Mouse (Mus musculus): ENCODE measurements around the gene G6pdx. TPM values are rescaled to one million over a fixed set of nuclear protein-coding genes. Genes with fewer than 3 reads are reported as not detected.
A peak's percentile ranks its signal among the peaks of the same experiment; 100 is the strongest.

G6pdx gene
- 62.2 TPM for polyA plus RNA-seq (2012; fragmentation: generic; extraction: Trizol)

DNA sequence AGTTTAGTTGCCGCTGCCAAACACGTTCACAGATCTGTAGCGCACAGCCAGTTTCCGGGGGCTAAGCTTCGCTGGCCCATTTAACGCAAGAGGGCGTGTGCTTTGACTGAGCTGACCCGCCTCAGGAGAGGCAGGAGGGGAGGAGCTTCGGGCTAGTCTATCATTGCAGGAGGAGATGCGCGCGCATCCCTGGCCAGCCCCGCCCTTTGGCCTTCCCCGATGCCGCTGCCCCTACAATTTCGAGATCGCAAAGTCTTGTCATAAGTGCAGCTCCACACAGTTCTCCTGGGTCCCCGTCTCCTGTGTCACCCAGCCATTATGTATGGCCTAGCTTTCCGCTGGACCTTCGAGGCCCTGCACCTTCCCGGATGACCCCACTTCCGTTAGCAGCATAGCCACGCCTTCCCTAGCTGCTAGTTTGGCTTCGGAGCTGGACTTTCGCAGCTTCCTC is at the start of gene G6pdx:
Gene G6pdx (minus strand): TSS at position 369 of the 451 bp plus-strand sequence.
- Histone ChIP-seq H3K4me2 (ENCODE audit: low read depth) (peak within 1 kb of the TSS; percentile 82), H3K27me3 (ENCODE audit: control insufficient read depth, insufficient read depth, insufficient read length) (no peaks in the 10 kb centered on the region), H3K79me2 (ENCODE audit: control insufficient read depth, insufficient read depth) (peaks cover 32% of the 10 kb centered on the region), H3K4me3 (peak within 1 kb of the TSS; percentile 78), H3K36me3 (ENCODE audit: control insufficient read depth, insufficient read depth) (no peaks in the 10 kb centered on the region), H3ac (ENCODE audit: control insufficient read depth, insufficient read length) (no peak within 1 kb of the TSS)
- TF ChIP-seq POLR2A (IDR thresholded peaks at IDR 0.05; ENCODE audit: insufficient read length, low read depth) (peak; percentile 70), MYOD1 (IDR thresholded peaks at IDR 0.05; ENCODE audit: control insufficient read depth in 1 of 3, insufficient read length in 2 of 3, low read depth in 2 of 3) (no peak), POLR2AphosphoS2 (IDR thresholded peaks at IDR 0.05; ENCODE audit: insufficient read length, low read depth) (peak; percentile 62), REST (IDR thresholded peaks at IDR 0.05; ENCODE audit: insufficient read depth, insufficient read length) (no peak), USF1 (IDR thresholded peaks at IDR 0.05; ENCODE audit: low read depth) (no peak)

DNA sequence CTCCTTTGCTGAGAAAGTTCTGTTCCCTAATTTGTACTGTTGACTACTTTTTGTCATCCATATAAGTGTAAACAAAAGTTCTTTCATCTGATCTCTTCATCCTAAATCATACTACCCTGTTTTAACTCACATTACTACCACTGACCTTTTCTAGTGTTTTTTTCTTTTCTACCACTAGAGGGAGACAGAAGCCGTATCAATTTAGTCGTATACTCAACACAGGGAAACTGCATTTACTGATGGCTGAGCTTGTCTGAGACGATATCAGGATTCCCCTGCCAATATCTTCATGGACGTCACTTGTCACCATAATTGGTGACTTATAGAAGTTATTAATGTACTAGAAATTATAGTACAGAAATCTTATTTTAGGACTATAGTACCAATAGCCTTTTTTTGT is 23.8 kb upstream of the G6pdx start:
- Histone ChIP-seq H3K79me2 (ENCODE audit: control insufficient read depth, insufficient read depth) (no peaks in the 10 kb centered on the region), H3K36me3 (ENCODE audit: control insufficient read depth, insufficient read depth) (no peaks in the 10 kb centered on the region), H3K4me3 (no peak overlapping the region), H3K27me3 (ENCODE audit: control insufficient read depth, insufficient read depth, insufficient read length) (no peaks in the 10 kb centered on the region), H3ac (ENCODE audit: control insufficient read depth, insufficient read length) (no peak overlapping the region), H3K4me2 (ENCODE audit: low read depth) (no peak overlapping the region)
- TF ChIP-seq TCF3 (IDR thresholded peaks at IDR 0.05; ENCODE audit: insufficient read length, low read depth) (no peak), MYOD1 (IDR thresholded peaks at IDR 0.05; ENCODE audit: control insufficient read depth in 1 of 3, insufficient read length in 2 of 3, low read depth in 2 of 3) (no peak), SRF (IDR thresholded peaks at IDR 0.05; ENCODE audit: control insufficient read depth, insufficient read length, low read depth) (no peak), POLR2A (IDR thresholded peaks at IDR 0.05; ENCODE audit: insufficient read length, low read depth) (no peak), E2F4 (IDR thresholded peaks at IDR 0.05; ENCODE audit: insufficient read depth) (no peak), MAX (IDR thresholded peaks at IDR 0.05; ENCODE audit: low read depth) (no peak), REST (IDR thresholded peaks at IDR 0.05; ENCODE audit: insufficient read depth, insufficient read length) (no peak), MYOG (IDR thresholded peaks at IDR 0.05; ENCODE audit: control insufficient read depth in 1 of 3, insufficient read depth in 1 of 3, insufficient read length in 2 of 3, low read depth in 2 of 3) (no peak), TCF12 (IDR thresholded peaks at IDR 0.05; ENCODE audit: insufficient read depth, poor library complexity, severe bottlenecking) (no peak), CEBPB (IDR thresholded peaks at IDR 0.05; ENCODE audit: insufficient read depth, poor library complexity, severe bottlenecking) (no peak), POLR2AphosphoS2 (IDR thresholded peaks at IDR 0.05; ENCODE audit: insufficient read length, low read depth) (no peak), USF1 (IDR thresholded peaks at IDR 0.05; ENCODE audit: low read depth) (no peak)

DNA sequence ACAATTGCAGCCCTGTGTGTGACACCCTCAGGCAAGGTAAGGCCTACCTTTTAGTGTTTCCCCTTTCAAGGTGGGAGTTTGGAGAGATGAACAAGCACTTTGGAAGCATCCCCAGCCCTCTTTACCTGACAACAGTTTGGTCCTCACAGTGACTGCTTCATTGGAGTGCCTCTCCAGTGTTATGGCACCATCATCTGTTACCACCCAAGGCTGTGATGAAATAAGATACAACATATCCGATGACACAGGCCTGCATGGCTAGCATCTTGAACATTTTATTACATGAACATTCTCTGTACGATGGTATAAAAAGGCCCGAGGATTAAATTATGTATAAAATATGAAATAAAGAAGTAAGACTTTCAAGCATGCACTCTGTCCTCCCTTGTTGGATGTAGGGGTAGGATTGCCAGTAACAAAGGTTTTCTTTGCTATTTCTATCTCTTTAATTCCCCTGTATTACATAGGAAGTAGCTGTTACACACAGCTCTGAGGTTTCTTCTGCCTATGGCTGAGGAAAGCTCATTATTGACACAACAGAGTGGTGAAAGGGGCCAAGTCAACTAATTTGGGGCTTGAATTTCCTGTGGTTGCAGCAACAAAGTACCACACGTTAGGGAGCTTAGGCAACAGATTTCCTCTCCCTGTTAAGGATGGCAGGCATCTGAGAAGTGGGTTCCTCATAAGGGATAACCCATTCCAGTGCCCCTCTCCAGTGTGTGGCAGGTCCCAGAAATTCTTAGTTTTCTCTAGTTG is 22.3 kb upstream of the G6pdx start:
- TF ChIP-seq USF1 (IDR thresholded peaks at IDR 0.05; ENCODE audit: low read depth): no peak
- no peak for TF ChIP-seq SRF (IDR thresholded peaks at IDR 0.05; ENCODE audit: control insufficient read depth, insufficient read length, low read depth)
- TF ChIP-seq MYOD1 (IDR thresholded peaks at IDR 0.05; ENCODE audit: control insufficient read depth in 1 of 3, insufficient read length in 2 of 3, low read depth in 2 of 3): no peak
- TF ChIP-seq MAX (IDR thresholded peaks at IDR 0.05; ENCODE audit: low read depth): no peak
- TF ChIP-seq TCF3 (IDR thresholded peaks at IDR 0.05; ENCODE audit: insufficient read length, low read depth): no peak
- no peak for TF ChIP-seq POLR2AphosphoS2 (IDR thresholded peaks at IDR 0.05; ENCODE audit: insufficient read length, low read depth)
- TF ChIP-seq MYOG (IDR thresholded peaks at IDR 0.05; ENCODE audit: control insufficient read depth in 1 of 3, insufficient read depth in 1 of 3, insufficient read length in 2 of 3, low read depth in 2 of 3): no peak
- TF ChIP-seq TCF12 (IDR thresholded peaks at IDR 0.05; ENCODE audit: insufficient read depth, poor library complexity, severe bottlenecking): no peak
- no peak for TF ChIP-seq REST (IDR thresholded peaks at IDR 0.05; ENCODE audit: insufficient read depth, insufficient read length)
- TF ChIP-seq CEBPB (IDR thresholded peaks at IDR 0.05; ENCODE audit: insufficient read depth, poor library complexity, severe bottlenecking): no peak
- no peak for TF ChIP-seq POLR2A (IDR thresholded peaks at IDR 0.05; ENCODE audit: insufficient read length, low read depth)
- no peak for TF ChIP-seq E2F4 (IDR thresholded peaks at IDR 0.05; ENCODE audit: insufficient read depth)
- Histone ChIP-seq H3ac (ENCODE audit: control insufficient read depth, insufficient read length) (no peak overlapping the region), H3K4me3 (no peak overlapping the region), H3K27me3 (ENCODE audit: control insufficient read depth, insufficient read depth, insufficient read length) (no peaks in the 10 kb centered on the region), H3K36me3 (ENCODE audit: control insufficient read depth, insufficient read depth) (no peaks in the 10 kb centered on the region), H3K4me2 (ENCODE audit: low read depth) (no peak overlapping the region), H3K79me2 (ENCODE audit: control insufficient read depth, insufficient read depth) (no peaks in the 10 kb centered on the region)

DNA sequence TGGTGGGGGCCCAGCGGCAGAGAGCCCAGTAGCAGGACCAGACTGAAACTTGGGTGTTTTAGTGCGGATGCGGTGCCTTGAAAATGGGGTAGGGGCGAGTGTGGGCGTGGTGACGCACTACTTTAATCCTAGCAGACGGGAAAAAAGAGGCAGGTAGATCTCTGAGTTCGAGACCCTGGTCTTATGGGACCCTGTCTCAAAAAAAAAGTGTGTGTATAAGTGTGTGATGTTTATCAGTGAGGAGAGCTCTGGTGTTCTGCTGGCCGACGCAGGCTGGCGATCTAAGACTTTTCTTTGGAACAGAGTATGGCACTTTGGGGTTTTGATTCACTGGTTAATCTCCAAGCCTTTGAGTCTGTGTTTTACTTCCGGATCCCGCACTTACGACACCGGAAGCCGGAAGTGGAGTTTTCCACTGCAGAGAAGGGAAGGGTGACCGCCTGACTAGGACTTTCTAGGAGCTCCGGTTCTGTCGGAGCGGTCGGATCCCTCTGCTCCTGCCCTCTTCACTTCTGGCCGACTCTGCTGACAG is 362 bp upstream of the G6pdx start:
- H3K27me3 ChIP-seq (ENCODE audit: control insufficient read depth, insufficient read depth, insufficient read length): no peaks in the 10 kb centered on the region
- no peak overlapping the region for H3ac ChIP-seq (ENCODE audit: control insufficient read depth, insufficient read length)
- H3K36me3 ChIP-seq (ENCODE audit: control insufficient read depth, insufficient read depth): no peaks in the 10 kb centered on the region
- H3K79me2 ChIP-seq (ENCODE audit: control insufficient read depth, insufficient read depth): peaks cover 30% of the 10 kb centered on the region
- TF ChIP-seq POLR2AphosphoS2 (IDR thresholded peaks at IDR 0.05; ENCODE audit: insufficient read length, low read depth) (peak; percentile 9), MYOG (IDR thresholded peaks at IDR 0.05; ENCODE audit: control insufficient read depth in 1 of 3, insufficient read depth in 1 of 3, insufficient read length in 2 of 3, low read depth in 2 of 3) (no peak)
- peak overlapping the region; percentile 73 for H3K4me2 ChIP-seq (ENCODE audit: low read depth)
- H3K4me3 ChIP-seq: peak overlapping the region; percentile 78

Measured in myocyte (in vitro differentiated cells).